Mouse (Mus musculus) cortical plate, adult 2 months (tissue): Measurements from ENCODE around the gene Nrip3.

Experiments used
- CTCF ChIP-seq: fragments of 200-500 bp; IDR thresholded peaks from 2 replicates; pipeline ENCODE4 v1.5.1; 2011; ENCODE audit warnings: mild to moderate bottlenecking, control low read depth, low read length; ENCODE audit not compliant: insufficient read depth; ENCODE audit errors: extremely low read depth
- POLR2A ChIP-seq: fragments of 200-500 bp; IDR thresholded peaks from 2 replicates; pipeline ENCODE4 v1.6.1; 2011; ENCODE audit warnings: mild to moderate bottlenecking, low read length, control low read depth; ENCODE audit not compliant: insufficient read depth; ENCODE audit errors: extremely low read depth

- TF ChIP-seq POLR2A: no peak
- no peak for TF ChIP-seq CTCF
Observed at GRCm38 (mm10) chr7:109708961-109709382, 72.9 kb downstream of the Nrip3 start.
